Mouse (Mus musculus) heart, adult 2 months (tissue): ENCODE results near the gene Gm20431. TPM values are rescaled to one million over a fixed set of nuclear protein-coding genes. Genes with fewer than 3 reads are reported as not detected.
A peak's percentile ranks its signal among the peaks of the same experiment; 100 is the strongest.

ENCODE experiments used
- DNase-seq, 2 experiments: peaks; one replicate each; pipeline ENCODE4 v3.0.0; 2021
- H3K27ac ChIP-seq: fragments of 200-600 bp; 2 replicates; pipeline ENCODE4 v1.8.1; 2022
- H3K27me3 ChIP-seq: fragments of 200-500 bp; 2 replicates; pipeline ENCODE4 v1.6.1; 2012; ENCODE audit warnings: mild to moderate bottlenecking, low read length, inconsistent platforms, mixed read lengths; ENCODE audit not compliant: control insufficient read depth, insufficient read depth
- H3K36me3 ChIP-seq: fragments of 200-500 bp; 2 replicates; pipeline ENCODE4 v1.6.1; 2012; ENCODE audit warnings: low read length, inconsistent platforms; ENCODE audit not compliant: control insufficient read depth, insufficient read depth
- H3K4me1 ChIP-seq: fragments of 200-500 bp; 2 replicates; pipeline ENCODE4 v1.6.1; 2011; ENCODE audit warnings: low read length; ENCODE audit not compliant: control insufficient read depth, insufficient read depth
- H3K4me3 ChIP-seq: fragments of 200-600 bp; 2 replicates; pipeline ENCODE4 v1.8.1; 2022
- H3K79me2 ChIP-seq: fragments of 200-500 bp; replicated peaks from 2 replicates; pipeline ENCODE4 v1.6.1; 2012; ENCODE audit warnings: mild to moderate bottlenecking, inconsistent platforms, low read length, moderate library complexity, mixed read lengths; ENCODE audit not compliant: control insufficient read depth, insufficient read depth
- H3K9ac ChIP-seq: fragments of 200-500 bp; 2 replicates; pipeline ENCODE4 v1.6.1; 2012; ENCODE audit warnings: low read depth, mild to moderate bottlenecking, control low read depth, inconsistent platforms, low read length, mixed read lengths
- CTCF ChIP-seq: fragments of 200-600 bp; IDR thresholded peaks from 2 replicates; pipeline ENCODE4 v1.8.1; 2022; ENCODE audit warnings: antibody characterized with exemption, mild to moderate bottlenecking, moderate library complexity
- EP300 ChIP-seq: fragments of 200-500 bp; IDR thresholded peaks from 2 replicates; pipeline ENCODE4 v1.6.1; 2011; ENCODE audit warnings: low read depth, low read length, control low read depth; ENCODE audit not compliant: insufficient read depth
- POLR2A ChIP-seq: fragments of 200-500 bp; IDR thresholded peaks from 2 replicates; pipeline ENCODE4 v1.6.1; 2011; ENCODE audit warnings: mild to moderate bottlenecking, low read depth, low read length, control low read depth; ENCODE audit not compliant: insufficient read depth
- WGBS: fragments of 180-500 bp; shearing (Covaris S2); methylation state at CpG from one replicate; pipeline ENCODE4 v1.1.7; 2018; 5-methylcytosine and 5-hydroxymethylcytosine counted together
- intact Hi-C: fragments of 180-260 bp; cut with DNase I; formaldehyde crosslinking; loops from one replicate; pipeline ENCODE4 v1.15.1; 2025
- polyA plus RNA-seq: library from polyadenylated mRNA; depleted of rRNA; stranded (reverse); fragments of >200 nt; gene quantifications from 2 replicates; pipeline ENCODE4 v1.2.3, GENCODE M21; 2012
- total RNA-seq, 2 experiments: library from RNA; stranded (reverse); gene quantifications; 2 replicates each; pipeline ENCODE4 v1.2.3; 2021

Gene Gm20431
- total and polyA plus RNA-seq, 3 experiments, result 15.6 to 21.0 (median 16.5) TPM

DNA sequence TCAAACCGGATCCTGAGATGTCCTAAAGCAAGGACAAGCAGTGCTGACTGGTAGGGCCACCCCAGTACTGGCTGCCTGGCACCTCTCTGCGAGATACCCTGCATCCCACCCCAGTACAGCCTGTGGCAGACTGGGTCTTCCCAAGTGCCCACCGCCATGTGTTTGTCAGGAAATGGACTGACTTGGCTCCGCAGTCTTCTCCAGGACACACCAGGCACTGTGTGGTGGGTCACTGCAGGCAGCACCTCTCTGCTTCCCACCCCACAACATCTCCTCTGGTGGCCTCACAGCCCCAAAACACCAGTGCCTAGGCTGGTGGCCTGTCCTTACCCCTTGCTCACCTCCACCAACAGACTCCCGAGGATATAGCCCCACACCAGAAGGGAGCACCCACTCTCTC is 30.9 kb downstream of the Gm20431 start:
- H3K27ac ChIP-seq, result peak overlapping the region; percentile 99; the same call in 1 of the 2 replicates
- DNase-seq, result no peak
- intact Hi-C loops, result no loop called here
- H3K4me1 ChIP-seq, result peaks cover 38% of the 10 kb centered on the region
- peak overlapping the region; percentile 95; the same call in 1 of the 2 replicates for H3K4me3 ChIP-seq
- peaks cover 13% of the 10 kb centered on the region for H3K79me2 ChIP-seq
- no peaks in the 10 kb centered on the region for H3K27me3 ChIP-seq
- no peak for TF ChIP-seq EP300
- no peak for TF ChIP-seq POLR2A
- no peak for TF ChIP-seq CTCF
- H3K9ac ChIP-seq, result peak overlapping the region; percentile 93
- no peaks in the 10 kb centered on the region for H3K36me3 ChIP-seq
- 30% methylated on average over 5 of the region's 5 CpGs for WGBS

DNA sequence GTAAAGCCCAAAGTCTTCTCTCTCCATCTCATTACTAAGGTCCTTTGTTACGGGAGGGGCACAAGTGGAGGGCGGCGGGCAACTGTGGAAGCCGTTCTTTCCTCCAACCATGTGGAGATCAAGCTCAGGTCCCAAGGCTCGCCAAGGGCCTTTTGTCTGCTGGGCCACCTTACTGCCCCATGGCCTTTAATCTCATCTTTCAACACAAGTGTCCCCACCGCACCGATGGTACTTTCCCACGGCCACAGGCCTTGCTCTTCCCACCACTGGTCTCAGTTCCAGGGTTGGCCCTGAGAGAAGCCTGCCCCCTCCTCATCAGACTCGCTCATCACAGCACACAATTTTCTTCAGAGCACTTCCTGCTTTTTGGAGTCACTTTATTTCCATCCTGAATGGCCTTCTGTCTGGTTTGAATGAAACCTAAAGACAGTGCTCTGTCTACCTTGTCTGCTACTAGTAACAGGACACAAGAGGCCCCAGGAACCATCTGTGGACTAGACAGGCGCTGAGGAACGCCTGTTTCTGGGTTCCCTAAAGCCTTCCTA is 31.6 kb downstream of the Gm20431 start:
- 58% methylated on average over 11 of the region's 11 CpGs for WGBS
- Histone ChIP-seq H3K79me2 (peaks cover 13% of the 10 kb centered on the region), H3K9ac (no peak overlapping the region), H3K36me3 (no peaks in the 10 kb centered on the region), H3K4me1 (peaks cover 37% of the 10 kb centered on the region), H3K27ac (no peak overlapping the region; the same call in 1 of the 2 replicates), H3K27me3 (no peaks in the 10 kb centered on the region), H3K4me3 (no peak overlapping the region)
- intact Hi-C loops, result no loop called here
- TF ChIP-seq EP300, result no peak
- TF ChIP-seq CTCF, result no peak
- no peak for TF ChIP-seq POLR2A
- DNase-seq, result no peak

DNA sequence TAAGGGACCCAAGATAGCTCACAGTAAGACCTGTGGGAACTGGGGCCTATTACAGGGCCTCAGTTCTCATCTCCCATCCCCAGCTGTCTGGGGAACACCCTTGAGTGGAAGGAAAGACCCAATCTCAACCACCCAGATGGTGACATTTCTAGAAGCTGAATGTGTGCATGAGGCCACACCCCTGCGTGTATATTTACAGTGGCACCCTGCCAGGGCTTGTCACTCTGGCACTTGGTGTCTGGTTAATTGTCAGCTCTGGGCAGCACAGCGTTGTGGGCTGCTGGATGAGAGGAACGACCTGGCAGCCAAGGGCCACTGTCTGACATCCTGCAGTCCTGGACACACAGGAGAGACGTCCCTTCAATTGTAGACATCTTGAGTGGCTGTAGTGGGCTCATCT is 32.4 kb downstream of the Gm20431 start:
- peak overlapping the region; percentile 15; the same call in 1 of the 2 replicates for H3K27ac ChIP-seq
- DNase-seq, result peak; percentile 58 to 61
- H3K36me3 ChIP-seq, result no peaks in the 10 kb centered on the region
- H3K4me3 ChIP-seq, result no peak overlapping the region
- no peak for TF ChIP-seq POLR2A
- TF ChIP-seq CTCF, result no peak
- TF ChIP-seq EP300, result no peak
- intact Hi-C loops, result no loop called here
- peaks cover 13% of the 10 kb centered on the region for H3K79me2 ChIP-seq
- no peak overlapping the region for H3K9ac ChIP-seq
- peaks cover 35% of the 10 kb centered on the region for H3K4me1 ChIP-seq
- WGBS, result 6% methylated on average over 4 of the region's 4 CpGs
- no peaks in the 10 kb centered on the region for H3K27me3 ChIP-seq

DNA sequence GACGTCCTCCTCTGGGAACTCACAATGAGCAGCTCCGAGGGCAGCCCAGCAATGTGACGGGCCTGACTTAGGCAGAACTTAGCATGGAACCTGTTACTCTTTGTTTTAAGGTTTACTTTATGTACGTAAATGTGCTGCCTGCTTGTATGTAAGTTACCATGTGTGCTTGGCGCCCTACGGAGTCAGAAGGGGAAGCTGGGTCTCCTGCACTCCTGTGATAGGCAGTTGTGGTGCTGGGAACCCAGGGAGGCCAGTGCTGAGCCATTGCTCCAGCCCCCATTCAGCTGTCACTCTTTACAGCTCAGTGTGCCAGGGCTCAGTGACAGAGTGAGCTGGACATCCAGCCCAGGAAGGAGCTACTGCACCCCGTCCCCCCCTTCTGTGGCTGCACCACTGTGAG is 34.3 kb downstream of the Gm20431 start:
- intact Hi-C loops, result no loop called here
- Histone ChIP-seq H3K27ac (no peak overlapping the region), H3K9ac (no peak overlapping the region), H3K27me3 (no peaks in the 10 kb centered on the region), H3K4me1 (peaks cover 38% of the 10 kb centered on the region), H3K4me3 (no peak overlapping the region), H3K36me3 (no peaks in the 10 kb centered on the region), H3K79me2 (peaks cover 16% of the 10 kb centered on the region)
- 77% methylated on average over 7 of the region's 7 CpGs for WGBS
- TF ChIP-seq CTCF (no peak), EP300 (no peak), POLR2A (no peak)
- DNase-seq, result no peak

DNA sequence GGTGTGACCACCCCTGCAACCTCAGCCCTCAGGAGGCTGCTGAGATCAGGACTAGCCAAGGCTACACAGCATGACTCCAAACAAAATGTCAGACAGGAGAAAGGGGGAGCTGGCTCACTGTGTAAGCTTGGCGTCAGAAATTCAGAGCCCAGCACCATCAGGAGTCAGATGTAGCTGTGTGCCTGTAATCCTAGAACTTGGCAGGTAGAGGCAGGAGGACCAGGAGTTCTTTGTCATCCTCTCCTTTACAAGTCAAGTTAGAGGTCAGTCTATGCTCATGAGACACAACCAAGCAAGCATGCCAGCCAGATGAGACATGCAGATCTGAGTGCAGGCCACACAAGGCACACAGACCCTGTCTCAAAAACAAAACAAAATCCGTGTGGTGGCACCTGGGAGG is 35.6 kb downstream of the Gm20431 start:
- peaks cover 44% of the 10 kb centered on the region for H3K4me1 ChIP-seq
- H3K9ac ChIP-seq, result no peak overlapping the region
- H3K4me3 ChIP-seq, result no peak overlapping the region
- TF ChIP-seq CTCF (no peak), POLR2A (no peak), EP300 (no peak)
- peaks cover 21% of the 10 kb centered on the region for H3K79me2 ChIP-seq
- WGBS, result 39% methylated on average over 2 of the region's 2 CpGs
- no peaks in the 10 kb centered on the region for H3K27me3 ChIP-seq
- no peaks in the 10 kb centered on the region for H3K36me3 ChIP-seq
- intact Hi-C loops, result no loop called here
- H3K27ac ChIP-seq, result no peak overlapping the region
- DNase-seq, result no peak

DNA sequence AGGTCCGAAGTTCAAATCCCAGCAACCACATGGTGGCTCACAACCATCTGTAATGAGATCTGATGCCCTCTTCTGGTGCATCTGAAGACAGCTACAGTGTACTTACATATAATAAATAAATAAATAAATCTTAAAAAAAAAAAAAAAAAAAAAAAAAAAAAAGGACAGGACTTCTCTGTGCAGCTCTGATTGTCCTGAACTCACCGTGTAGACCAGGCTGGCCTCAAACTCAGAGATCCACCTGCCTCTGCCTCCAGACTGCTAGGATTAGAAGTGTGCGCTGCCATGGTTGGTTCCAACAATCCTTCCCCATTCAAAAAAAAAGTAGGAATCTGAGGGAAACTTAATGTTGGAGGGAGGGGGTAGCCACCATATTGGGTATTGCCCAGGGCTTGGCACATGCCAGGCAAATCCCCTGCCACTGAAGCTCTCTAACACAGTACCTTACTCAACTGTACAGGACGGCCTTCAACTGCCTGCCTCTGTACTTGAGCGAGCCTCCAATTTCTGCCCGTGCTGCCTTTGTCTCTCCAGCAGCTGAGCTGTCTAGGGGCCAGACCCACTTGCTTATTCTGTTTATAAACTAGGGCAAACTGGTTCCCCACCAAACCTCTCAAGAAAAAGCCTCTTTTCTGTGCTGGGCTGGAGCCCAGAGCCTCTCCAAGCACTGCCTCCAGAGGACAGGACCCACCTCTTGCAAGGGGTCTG is 36.8 kb downstream of the Gm20431 start:
- Histone ChIP-seq H3K4me1 (peaks cover 34% of the 10 kb centered on the region), H3K9ac (no peak overlapping the region), H3K79me2 (peaks cover 17% of the 10 kb centered on the region), H3K4me3 (no peak overlapping the region), H3K27me3 (no peaks in the 10 kb centered on the region), H3K27ac (no peak overlapping the region), H3K36me3 (no peaks in the 10 kb centered on the region)
- intact Hi-C loops, result no loop called here
- TF ChIP-seq EP300 (no peak), POLR2A (no peak), CTCF (no peak)
- WGBS, result 90% methylated on average over 5 of the region's 6 CpGs
- DNase-seq, result no peak
